Mouse (Mus musculus) stomach, postnatal 0 days (tissue): ENCODE results near the gene Prdx4. TPM values are rescaled to one million over a fixed set of nuclear protein-coding genes. Genes with fewer than 3 reads are reported as not detected.
"Not testable (repeated sequence)": the region's sequence is repeated elsewhere in the genome, so short reads cannot be mapped to it uniquely, and the experiment has no call there.

Experiments used
- ATAC-seq: fragments of 200-750 bp; cut with Nextera tagmentation; 2 replicates; pipeline ENCODE4 v1.8.0; 2017; ENCODE audit not compliant: low FRiP score, low TSS enrichment
- DNase-seq: peaks from one replicate; pipeline ENCODE4 v3.0.0-alpha.2; 2016; ENCODE audit warnings: low spot score
- H3K27ac ChIP-seq: fragments of 300-500 bp; sonication (generic); replicated peaks from 2 replicates; pipeline ENCODE4 v1.5.1; 2014; ENCODE audit warnings: mild to moderate bottlenecking, control low read depth
- H3K27me3 ChIP-seq: fragments of 300-500 bp; sonication (generic); 2 replicates; pipeline ENCODE4 v1.6.1; 2014; ENCODE audit warnings: low read length; ENCODE audit not compliant: control insufficient read depth, insufficient read depth
- H3K36me3 ChIP-seq: fragments of 300-500 bp; sonication (generic); 2 replicates; pipeline ENCODE4 v1.6.1; 2014; ENCODE audit warnings: low read length, mixed read lengths; ENCODE audit not compliant: control insufficient read depth, insufficient read depth
- H3K4me1 ChIP-seq: fragments of 300-500 bp; sonication (generic); replicated peaks from 2 replicates; pipeline ENCODE4 v1.6.1; 2014; ENCODE audit warnings: antibody characterized with exemption; ENCODE audit not compliant: control insufficient read depth, insufficient read depth
- H3K4me2 ChIP-seq: fragments of 300-500 bp; sonication (generic); replicated peaks from 2 replicates; pipeline ENCODE4 v1.6.1; 2014; ENCODE audit warnings: low read depth, mild to moderate bottlenecking, control low read depth, moderate library complexity
- H3K4me3 ChIP-seq: fragments of 300-500 bp; sonication (generic); 2 replicates; pipeline ENCODE4 v1.5.1; 2014; ENCODE audit warnings: low read depth, low read length, control low read depth
- H3K9ac ChIP-seq: fragments of 300-500 bp; sonication (generic); 2 replicates; pipeline ENCODE4 v1.6.1; 2014; ENCODE audit warnings: mild to moderate bottlenecking, low read length, control low read depth, mixed read lengths
- H3K9me3 ChIP-seq: fragments of 300-500 bp; sonication (generic); 2 replicates; pipeline ENCODE4 v1.6.1; 2016; ENCODE audit warnings: low read length; ENCODE audit not compliant: control insufficient read depth
- CTCF ChIP-seq: IDR thresholded peaks from 2 replicates; pipeline ENCODE4 v1.5.1; 2016; ENCODE audit warnings: antibody characterized with exemption, low read depth, mild to moderate bottlenecking, moderate library complexity
- EP300 ChIP-seq: optimal IDR thresholded peaks from 2 replicates; pipeline ENCODE3; 2016; ENCODE audit warnings: antibody characterized with exemption
- WGBS: fragments of 180-500 bp; shearing (Covaris S2); extraction: QIAGEN DNeasy Blood & Tissue Kit; methylation state at CpG from one replicate; pipeline ENCODE4 v1.1.7; 2014; 5-methylcytosine and 5-hydroxymethylcytosine counted together
- polyA plus RNA-seq: library from polyadenylated mRNA; unstranded; fragments of >200 nt; fragmentation: Nextera tagmentation; extraction: Ambion mirVana; gene quantifications from 2 replicates; pipeline ENCODE4 v1.2.1, GENCODE M21; 2015

The Prdx4 gene
- polyA plus RNA-seq, result 200 and 213 TPM in 2 replicates

- Histone ChIP-seq H3K9me3 (no peaks in the 10 kb centered on the region), H3K36me3 (no peaks in the 10 kb centered on the region), H3K4me2 (no peak within 1 kb of the TSS), H3K27me3 (no peaks in the 10 kb centered on the region), H3K4me3 (no peak within 1 kb of the TSS), H3K27ac (no peak within 1 kb of the TSS), H3K9ac (no peak within 1 kb of the TSS), H3K4me1 (no peaks in the 10 kb centered on the region)
- ATAC-seq (no peak), DNase-seq (no peak)
- no peak for TF ChIP-seq EP300
- no peak for TF ChIP-seq CTCF
These were observed at the start of gene Prdx4 for GRCm38 (mm10) chrX:155340654-155341053. Gene Prdx4 (minus strand): TSS chrX:155340754.

GRCm38 (mm10) chrX:155376538-155376937, 36.0 kb upstream of the Prdx4 start:
- no peak overlapping the region for H3K27ac ChIP-seq
- H3K9ac ChIP-seq, result no peak overlapping the region
- no peak overlapping the region for H3K4me3 ChIP-seq
- no peak overlapping the region for H3K4me2 ChIP-seq
- H3K4me1 ChIP-seq, result no peaks in the 10 kb centered on the region
- H3K36me3 ChIP-seq, result no peaks in the 10 kb centered on the region
- TF ChIP-seq CTCF, result peak; percentile 67
- no peak for TF ChIP-seq EP300
- no peaks in the 10 kb centered on the region for H3K27me3 ChIP-seq
- peak; percentile 16 for DNase-seq
- H3K9me3 ChIP-seq, result no peaks in the 10 kb centered on the region
- ATAC-seq, result no peak
- WGBS, result 22% methylated on average over 2 of the region's 2 CpGs

- no peak for DNase-seq
- H3K4me1 ChIP-seq, result no peaks in the 10 kb centered on the region
- TF ChIP-seq EP300, result no peak
- peak; percentile 68 for TF ChIP-seq CTCF
- 18% methylated on average over 1 of the region's 1 CpGs for WGBS
- no peaks in the 10 kb centered on the region for H3K9me3 ChIP-seq
- ATAC-seq, result no peak
- no peak overlapping the region for H3K4me3 ChIP-seq
- H3K9ac ChIP-seq, result no peak overlapping the region
- H3K27me3 ChIP-seq, result no peaks in the 10 kb centered on the region
- no peak overlapping the region for H3K4me2 ChIP-seq
- no peaks in the 10 kb centered on the region for H3K36me3 ChIP-seq
- H3K27ac ChIP-seq, result no peak overlapping the region
These were observed 34.9 kb upstream of the Prdx4 start for GRCm38 (mm10) chrX:155375458-155375857.

GRCm38 (mm10) chrX:155370110-155370509, 29.6 kb upstream of the Prdx4 start:
- not testable (repeated sequence) for H3K4me2 ChIP-seq, DNase-seq, H3K9me3 ChIP-seq, H3K4me1 ChIP-seq, H3K27me3 ChIP-seq, ATAC-seq, H3K9ac ChIP-seq, H3K27ac ChIP-seq, H3K4me3 ChIP-seq, H3K36me3 ChIP-seq
- 69% methylated on average over 3 of the region's 3 CpGs for WGBS

- H3K36me3 ChIP-seq, result no peaks in the 10 kb centered on the region
- H3K4me1 ChIP-seq, result no peaks in the 10 kb centered on the region
- no peak overlapping the region for H3K9ac ChIP-seq
- no peak for TF ChIP-seq CTCF
- TF ChIP-seq EP300, result no peak
- H3K4me2 ChIP-seq, result no peak overlapping the region
- DNase-seq (no peak), ATAC-seq (no peak)
- H3K27ac ChIP-seq, result no peak overlapping the region
- H3K9me3 ChIP-seq, result no peaks in the 10 kb centered on the region
- no peaks in the 10 kb centered on the region for H3K27me3 ChIP-seq
- WGBS, result 47% methylated on average over 2 of the region's 2 CpGs
- H3K4me3 ChIP-seq, result no peak overlapping the region
These were observed 24.5 kb upstream of the Prdx4 start for GRCm38 (mm10) chrX:155365095-155365494.

GRCm38 (mm10) chrX:155346249-155346648, 5.7 kb upstream of the Prdx4 start:
- DNase-seq, result no peak
- no peaks in the 10 kb centered on the region for H3K27me3 ChIP-seq
- no peak overlapping the region for H3K4me2 ChIP-seq
- TF ChIP-seq EP300 (no peak), CTCF (no peak)
- H3K4me3 ChIP-seq, result no peak overlapping the region
- no peak overlapping the region for H3K9ac ChIP-seq
- ATAC-seq, result no peak
- 91% methylated on average over 2 of the region's 2 CpGs for WGBS
- no peaks in the 10 kb centered on the region for H3K36me3 ChIP-seq
- H3K9me3 ChIP-seq, result no peaks in the 10 kb centered on the region
- no peak overlapping the region for H3K27ac ChIP-seq
- no peaks in the 10 kb centered on the region for H3K4me1 ChIP-seq
